Mouse (Mus musculus): ENCODE data around the gene Usp30. TPM values are rescaled to one million over a fixed set of nuclear protein-coding genes. Genes with fewer than 3 reads are reported as not detected.

The Usp30 gene
- polyA plus RNA-seq, 1 experiment from 2014 or later: 7.6 TPM

DNA sequence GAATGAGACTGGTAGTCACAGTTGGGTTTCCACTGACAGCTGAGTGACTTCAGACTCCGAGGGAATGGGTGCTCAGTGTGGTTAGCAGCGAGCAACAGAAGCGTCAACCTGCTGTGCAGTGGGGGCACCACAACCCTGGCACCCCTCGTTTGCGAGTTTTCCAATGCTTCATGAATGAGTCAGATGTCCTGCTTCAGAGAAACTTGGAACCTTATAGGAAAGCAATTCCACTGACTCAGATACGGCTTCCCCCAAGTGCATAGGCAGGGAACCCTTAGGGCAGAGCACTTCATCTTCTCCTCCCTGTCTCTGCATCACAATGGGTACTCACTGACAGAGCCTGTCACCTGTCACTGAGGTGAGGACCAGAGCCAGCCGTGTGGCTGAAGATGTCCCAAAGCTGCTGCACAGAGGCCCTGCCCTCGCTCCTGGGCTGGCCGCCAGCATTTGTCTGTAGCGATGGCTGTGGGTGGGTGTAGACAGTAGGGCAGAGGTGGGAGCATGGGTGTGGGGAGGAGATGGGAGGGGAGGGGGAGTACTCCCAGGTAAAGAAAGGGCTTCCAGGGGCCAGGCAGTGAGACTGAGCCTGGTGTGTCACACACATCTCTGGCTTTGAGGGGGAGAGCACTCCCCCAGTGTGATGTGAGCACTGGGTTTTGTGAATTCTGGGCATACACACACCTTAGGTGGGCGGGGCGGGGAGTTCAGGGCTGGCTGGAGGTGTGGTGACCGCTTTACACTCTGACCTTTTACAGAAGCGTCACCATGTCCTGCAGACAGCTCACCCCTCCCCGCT, 72.4 kb downstream of the Usp30 start:
- Histone ChIP-seq H3K36me3 (ENCODE audit: control insufficient read depth, insufficient read depth) (0 out of 2 replicates have a peak, but pooled peaks cover 2% of the 10 kb centered on the region), H3K9ac (ENCODE audit: low read length) (peak overlapping the region; percentile 9; the same call in 1 of the 2 replicates), H3K27me3 (ENCODE audit: control insufficient read depth, insufficient read depth, low read length) (no peaks in the 10 kb centered on the region), H3K4me1 (ENCODE audit: control insufficient read depth, insufficient read depth, low read length) (peaks cover 46% of the 10 kb centered on the region), H3K4me2 (ENCODE audit: low read depth, low read length) (no peak overlapping the region), H3K27ac (ENCODE audit: low read length) (peak overlapping the region; percentile 93), H3K4me3 (ENCODE audit: low read length) (no peak overlapping the region), H3K9me3 (replicated peaks; ENCODE audit: control insufficient read depth, low read length) (no peaks in the 10 kb centered on the region)
- no peak for ATAC-seq (replicated peaks; ENCODE audit: extremely low read depth, insufficient read depth, low FRiP score)
- 58% methylated on average over 15 of the region's 15 CpGs for WGBS

GRCm38 (mm10) chr5:114138277-114139164, 73.3 kb downstream of the Usp30 start:
- peak overlapping the region; percentile 93 for H3K27ac ChIP-seq (ENCODE audit: low read length)
- H3K36me3 ChIP-seq (ENCODE audit: control insufficient read depth, insufficient read depth): 0 out of 2 replicates have a peak, but pooled peaks cover 2% of the 10 kb centered on the region
- WGBS: 54% methylated on average over 21 of the region's 21 CpGs
- H3K4me3 ChIP-seq (ENCODE audit: low read length): no peak overlapping the region
- peaks cover 45% of the 10 kb centered on the region for H3K4me1 ChIP-seq (ENCODE audit: control insufficient read depth, insufficient read depth, low read length)
- peak overlapping the region; percentile 51 for H3K9ac ChIP-seq (ENCODE audit: low read length)
- peak; percentile 35; the same call in 1 of the 2 replicates for ATAC-seq (replicated peaks; ENCODE audit: extremely low read depth, insufficient read depth, low FRiP score)
- H3K27me3 ChIP-seq (ENCODE audit: control insufficient read depth, insufficient read depth, low read length): no peaks in the 10 kb centered on the region
- peak overlapping the region; percentile 42 for H3K4me2 ChIP-seq (ENCODE audit: low read depth, low read length)
- H3K9me3 ChIP-seq (replicated peaks; ENCODE audit: control insufficient read depth, low read length): no peaks in the 10 kb centered on the region

DNA sequence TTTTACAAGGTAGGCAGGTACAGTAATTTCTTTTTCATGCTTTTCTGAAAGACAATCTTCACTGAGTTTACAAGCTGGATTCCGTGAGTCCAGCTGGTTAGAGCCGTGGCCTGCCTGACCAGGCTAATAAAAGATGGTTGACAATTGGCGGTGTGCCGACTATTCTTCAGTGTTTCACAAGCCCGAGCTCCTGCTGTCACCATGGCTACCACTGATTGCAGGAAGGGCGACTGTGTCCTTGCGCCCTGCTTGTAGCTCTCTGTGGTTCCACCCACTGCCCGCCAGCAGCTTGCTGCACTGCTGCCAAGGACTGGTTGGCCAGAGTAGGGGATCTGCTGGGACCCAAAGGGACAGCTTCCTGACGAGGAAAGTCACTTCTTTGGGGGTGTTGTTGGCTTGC, 73.9 kb downstream of the Usp30 start:
- Histone ChIP-seq H3K27ac (ENCODE audit: low read length) (peak overlapping the region; percentile 93), H3K36me3 (ENCODE audit: control insufficient read depth, insufficient read depth) (0 out of 2 replicates have a peak, but pooled peaks cover 2% of the 10 kb centered on the region), H3K27me3 (ENCODE audit: control insufficient read depth, insufficient read depth, low read length) (no peaks in the 10 kb centered on the region), H3K9ac (ENCODE audit: low read length) (peak overlapping the region; percentile 51), H3K4me2 (ENCODE audit: low read depth, low read length) (peak overlapping the region; percentile 42), H3K4me3 (ENCODE audit: low read length) (no peak overlapping the region), H3K9me3 (replicated peaks; ENCODE audit: control insufficient read depth, low read length) (no peaks in the 10 kb centered on the region), H3K4me1 (ENCODE audit: control insufficient read depth, insufficient read depth, low read length) (peaks cover 41% of the 10 kb centered on the region)
- ATAC-seq (replicated peaks; ENCODE audit: extremely low read depth, insufficient read depth, low FRiP score): peak; percentile 91
- WGBS: 28% methylated on average over 9 of the region's 9 CpGs

DNA sequence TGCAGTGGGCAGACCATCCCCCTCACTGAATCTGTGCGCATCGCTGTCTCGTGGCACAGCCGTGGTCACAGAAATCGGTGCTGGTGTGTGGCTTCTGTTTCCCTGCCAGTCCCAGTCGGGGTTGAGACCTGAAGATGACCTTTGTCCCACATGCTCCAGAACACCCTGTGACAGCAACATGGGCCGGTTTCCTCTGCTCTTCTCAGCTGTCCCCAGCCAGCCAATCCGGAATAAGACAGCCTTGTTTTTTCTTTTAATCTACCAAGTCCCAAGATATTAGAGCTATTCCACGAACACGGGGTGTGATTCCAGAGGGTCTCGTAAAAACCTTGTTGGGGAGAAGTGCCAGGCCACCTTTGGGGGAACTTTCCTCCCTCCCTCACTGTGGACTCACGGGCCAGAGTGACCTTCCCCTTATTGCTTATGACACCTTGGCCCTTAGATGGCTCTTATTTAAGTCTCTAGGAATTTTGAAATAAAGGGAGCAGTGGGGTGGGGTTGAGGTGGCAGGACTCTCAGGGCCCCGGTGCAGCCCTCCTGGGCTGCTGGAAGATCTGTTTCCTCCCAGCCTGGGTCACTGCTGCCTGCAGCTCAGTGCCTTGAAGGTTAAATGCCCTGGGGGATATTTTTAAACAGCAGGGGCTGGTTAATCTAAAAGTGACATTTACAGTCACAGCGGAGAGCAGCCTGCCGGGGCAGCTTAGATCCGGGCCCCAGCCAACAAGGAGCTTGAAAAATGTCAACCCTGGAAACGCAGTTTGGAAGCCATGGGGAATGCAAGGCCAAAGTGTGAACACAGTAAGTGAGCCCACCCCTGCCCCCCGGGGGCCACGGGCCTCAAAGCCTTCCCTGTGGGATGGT, 81.0 kb downstream of the Usp30 start, which contains the start of gene Acacb:
TSS of gene Acacb (plus strand) at position 508 of the 861 bp plus-strand sequence.
- peak within 1 kb of the TSS; percentile 63 for H3K4me2 ChIP-seq (ENCODE audit: low read depth, low read length)
- peak within 1 kb of the TSS; percentile 62 for H3K4me3 ChIP-seq (ENCODE audit: low read length)
- H3K9ac ChIP-seq (ENCODE audit: low read length): peak within 1 kb of the TSS; percentile 84
- H3K4me1 ChIP-seq (ENCODE audit: control insufficient read depth, insufficient read depth, low read length): peaks cover 17% of the 10 kb centered on the region
- no peaks in the 10 kb centered on the region for H3K36me3 ChIP-seq (ENCODE audit: control insufficient read depth, insufficient read depth)
- H3K9me3 ChIP-seq (replicated peaks; ENCODE audit: control insufficient read depth, low read length): no peaks in the 10 kb centered on the region
- 20% methylated on average over 19 of the region's 19 CpGs for WGBS
- peak; percentile 83 for ATAC-seq (replicated peaks; ENCODE audit: extremely low read depth, insufficient read depth, low FRiP score)
- H3K27me3 ChIP-seq (ENCODE audit: control insufficient read depth, insufficient read depth, low read length): no peaks in the 10 kb centered on the region
- peak within 1 kb of the TSS; percentile 99 for H3K27ac ChIP-seq (ENCODE audit: low read length)

GRCm38 (mm10) chr5:114147043-114147972, 82.0 kb downstream of the Usp30 start:
- no peaks in the 10 kb centered on the region for H3K36me3 ChIP-seq (ENCODE audit: control insufficient read depth, insufficient read depth)
- 47% methylated on average over 14 of the region's 14 CpGs for WGBS
- peak; percentile 15; the same call in 1 of the 2 replicates for ATAC-seq (replicated peaks; ENCODE audit: extremely low read depth, insufficient read depth, low FRiP score)
- H3K9me3 ChIP-seq (replicated peaks; ENCODE audit: control insufficient read depth, low read length): no peaks in the 10 kb centered on the region
- peaks cover 17% of the 10 kb centered on the region for H3K4me1 ChIP-seq (ENCODE audit: control insufficient read depth, insufficient read depth, low read length)
- H3K27me3 ChIP-seq (ENCODE audit: control insufficient read depth, insufficient read depth, low read length): no peaks in the 10 kb centered on the region
- peak overlapping the region; percentile 63 for H3K4me2 ChIP-seq (ENCODE audit: low read depth, low read length)
- H3K4me3 ChIP-seq (ENCODE audit: low read length): peak overlapping the region; percentile 62
- peak overlapping the region; percentile 99 for H3K27ac ChIP-seq (ENCODE audit: low read length)
- H3K9ac ChIP-seq (ENCODE audit: low read length): peak overlapping the region; percentile 84

DNA sequence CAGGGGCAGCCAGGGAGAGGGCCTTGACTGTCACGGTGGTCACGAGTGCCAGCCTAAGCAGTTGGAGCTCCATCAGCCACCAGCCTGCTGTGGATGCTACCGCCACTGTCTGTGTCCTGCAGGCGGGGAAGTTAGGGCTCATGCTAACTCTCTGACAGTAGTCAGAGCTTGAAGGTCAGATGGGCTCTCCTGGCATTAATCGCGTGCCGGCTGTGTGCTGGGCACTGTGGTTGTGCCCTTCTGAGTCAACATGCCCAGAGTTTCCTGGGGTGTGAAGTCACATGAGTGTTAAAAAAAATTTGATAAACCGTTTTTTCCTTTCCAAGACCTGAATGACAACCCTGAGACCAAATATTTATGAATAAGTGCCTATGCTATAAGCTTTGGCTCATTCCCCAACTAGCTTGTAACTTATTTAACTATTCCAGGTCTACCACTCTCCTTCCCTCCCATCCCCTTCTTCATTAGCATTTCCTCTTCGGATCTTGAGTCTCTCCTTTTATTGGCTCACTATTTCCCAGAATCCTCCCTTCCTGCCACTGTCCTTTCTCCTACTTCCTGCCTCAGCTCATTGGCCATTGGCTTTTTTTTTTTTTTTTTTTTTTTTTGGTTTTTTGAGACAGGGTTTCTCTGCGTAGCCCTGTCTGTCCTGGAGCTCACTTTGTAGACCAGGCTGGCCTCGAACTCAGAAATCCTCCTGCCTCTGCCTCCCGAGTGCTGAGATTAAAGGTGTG, 87.3 kb downstream of the Usp30 start:
- 0 out of 2 replicates have a peak overlapping the region, but pooled peaks have one; percentile 21 for H3K27ac ChIP-seq (ENCODE audit: low read length)
- WGBS: 77% methylated on average over 12 of the region's 12 CpGs

GRCm38 (mm10) chr5:114153490-114153889, 88.2 kb downstream of the Usp30 start:
- ATAC-seq (replicated peaks; ENCODE audit: extremely low read depth, insufficient read depth, low FRiP score): no peak
- WGBS: 13% methylated on average over 12 of the region's 12 CpGs

More for the DNA sequence above, 87.3 kb downstream of the Usp30 start:
- ATAC-seq (replicated peaks; ENCODE audit: extremely low read depth, insufficient read depth, low FRiP score): no peak
- Histone ChIP-seq H3K9ac (ENCODE audit: low read length) (no peak overlapping the region), H3K36me3 (ENCODE audit: control insufficient read depth, insufficient read depth) (no peaks in the 10 kb centered on the region), H3K4me3 (ENCODE audit: low read length) (no peak overlapping the region), H3K27me3 (ENCODE audit: control insufficient read depth, insufficient read depth, low read length) (no peaks in the 10 kb centered on the region), H3K4me2 (ENCODE audit: low read depth, low read length) (no peak overlapping the region), H3K4me1 (ENCODE audit: control insufficient read depth, insufficient read depth, low read length) (peaks cover 16% of the 10 kb centered on the region), H3K9me3 (replicated peaks; ENCODE audit: control insufficient read depth, low read length) (no peaks in the 10 kb centered on the region)

More at GRCm38 (mm10) chr5:114153490-114153889, 88.2 kb downstream of the Usp30 start:
- Histone ChIP-seq H3K4me1 (ENCODE audit: control insufficient read depth, insufficient read depth, low read length) (peaks cover 16% of the 10 kb centered on the region), H3K27me3 (ENCODE audit: control insufficient read depth, insufficient read depth, low read length) (no peaks in the 10 kb centered on the region), H3K27ac (ENCODE audit: low read length) (no peak overlapping the region), H3K4me2 (ENCODE audit: low read depth, low read length) (0 out of 2 replicates have a peak overlapping the region, but pooled peaks have one; percentile 16), H3K4me3 (ENCODE audit: low read length) (no peak overlapping the region), H3K9ac (ENCODE audit: low read length) (no peak overlapping the region), H3K36me3 (ENCODE audit: control insufficient read depth, insufficient read depth) (no peaks in the 10 kb centered on the region), H3K9me3 (replicated peaks; ENCODE audit: control insufficient read depth, low read length) (no peaks in the 10 kb centered on the region)
